Mouse (Mus musculus): Measurements from ENCODE around the gene Shc4. TPM values are rescaled to one million over a fixed set of nuclear protein-coding genes. Genes with fewer than 3 reads are reported as not detected.

Gene Shc4
- 1 to 10 TPM; 4.5 to 5.7 (median 5.4) TPM for total RNA-seq (2022)

GRCm38 (mm10) chr2:125724086-125724430, at the start of gene Shc4:
Gene Shc4, minus strand, starts transcription at chr2:125724148.
- no peak for DNase-seq (ENCODE audit: low spot score in 2 of 2)

DNA sequence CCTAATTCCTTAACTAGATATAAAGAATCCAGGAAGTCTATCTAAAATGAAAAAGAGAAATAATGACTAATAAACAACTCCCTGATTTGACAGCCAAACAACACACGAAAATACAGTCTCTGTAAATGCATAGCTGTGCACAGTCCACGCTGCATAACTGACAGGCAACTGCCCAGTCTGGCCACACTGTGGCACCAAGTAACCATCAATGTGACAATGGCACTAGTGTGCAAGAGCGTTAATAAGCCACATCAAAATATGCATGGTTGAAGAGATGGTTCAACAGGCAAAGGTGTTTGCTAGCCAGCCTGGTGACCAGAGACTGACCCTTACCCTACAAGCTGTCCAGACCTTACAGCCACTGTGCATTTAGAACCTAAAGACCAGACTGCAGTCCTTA, 41.1 kb upstream of the Shc4 start:
- no peak for DNase-seq (ENCODE audit: low spot score in 2 of 2)

- no peak for DNase-seq (ENCODE audit: low spot score in 2 of 2)
Measured at GRCm38 (mm10) chr2:125764531-125764930, 40.6 kb upstream of the Shc4 start.

GRCm38 (mm10) chr2:125749330-125749729, 25.4 kb upstream of the Shc4 start:
- no peak for DNase-seq (ENCODE audit: low spot score in 2 of 2)

DNA sequence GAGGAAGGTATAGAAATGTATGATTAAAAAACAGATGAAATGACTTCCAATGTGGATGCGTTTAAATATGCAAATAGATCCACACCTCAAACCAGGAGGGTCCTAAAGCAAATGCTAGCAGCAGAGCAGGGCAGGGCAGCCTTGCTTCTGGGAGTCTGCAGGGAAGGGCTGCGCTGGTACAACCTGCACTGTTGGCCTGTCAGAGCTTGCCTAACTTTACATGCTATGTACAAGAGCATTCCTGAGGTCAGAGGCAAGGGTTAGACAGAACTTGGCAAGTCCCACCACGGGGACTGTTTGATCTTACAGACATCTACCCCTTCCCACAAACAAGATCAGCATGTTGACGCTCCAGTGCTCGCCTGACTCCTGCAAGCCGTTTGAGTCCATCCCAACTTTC, 15.4 kb upstream of the Shc4 start:
- no peak for DNase-seq (ENCODE audit: low spot score in 2 of 2)

DNA sequence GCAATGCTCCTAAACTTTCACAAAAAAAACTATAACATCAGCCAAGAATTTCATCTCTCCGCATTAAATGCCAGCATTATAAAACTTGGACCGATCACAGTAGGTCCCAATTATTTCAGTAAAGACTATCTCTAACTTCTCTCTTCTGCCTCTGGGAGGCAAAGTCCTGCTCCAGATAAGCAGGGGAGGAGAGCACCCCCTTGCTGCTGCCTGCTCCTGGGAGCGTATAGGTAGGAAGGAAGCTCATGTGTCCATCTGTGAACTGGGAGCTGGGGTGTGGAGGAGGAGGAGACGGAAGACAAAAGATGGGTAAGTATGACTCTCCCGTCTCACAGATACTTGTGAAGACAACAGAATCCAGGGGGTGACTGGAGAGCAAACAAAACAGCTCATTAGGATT, 14.8 kb upstream of the Shc4 start:
- no peak for DNase-seq (ENCODE audit: low spot score in 2 of 2)

GRCm38 (mm10) chr2:125736025-125736343, 12.0 kb upstream of the Shc4 start:
- DNase-seq (ENCODE audit: low spot score in 2 of 2) = no peak

GRCm38 (mm10) chr2:125735333-125736024, 11.5 kb upstream of the Shc4 start:
- no peak for DNase-seq (ENCODE audit: low spot score in 2 of 2)

- DNase-seq (ENCODE audit: low spot score in 2 of 2) = no peak
Measured at GRCm38 (mm10) chr2:125734741-125735140, 10.8 kb upstream of the Shc4 start.

DNA sequence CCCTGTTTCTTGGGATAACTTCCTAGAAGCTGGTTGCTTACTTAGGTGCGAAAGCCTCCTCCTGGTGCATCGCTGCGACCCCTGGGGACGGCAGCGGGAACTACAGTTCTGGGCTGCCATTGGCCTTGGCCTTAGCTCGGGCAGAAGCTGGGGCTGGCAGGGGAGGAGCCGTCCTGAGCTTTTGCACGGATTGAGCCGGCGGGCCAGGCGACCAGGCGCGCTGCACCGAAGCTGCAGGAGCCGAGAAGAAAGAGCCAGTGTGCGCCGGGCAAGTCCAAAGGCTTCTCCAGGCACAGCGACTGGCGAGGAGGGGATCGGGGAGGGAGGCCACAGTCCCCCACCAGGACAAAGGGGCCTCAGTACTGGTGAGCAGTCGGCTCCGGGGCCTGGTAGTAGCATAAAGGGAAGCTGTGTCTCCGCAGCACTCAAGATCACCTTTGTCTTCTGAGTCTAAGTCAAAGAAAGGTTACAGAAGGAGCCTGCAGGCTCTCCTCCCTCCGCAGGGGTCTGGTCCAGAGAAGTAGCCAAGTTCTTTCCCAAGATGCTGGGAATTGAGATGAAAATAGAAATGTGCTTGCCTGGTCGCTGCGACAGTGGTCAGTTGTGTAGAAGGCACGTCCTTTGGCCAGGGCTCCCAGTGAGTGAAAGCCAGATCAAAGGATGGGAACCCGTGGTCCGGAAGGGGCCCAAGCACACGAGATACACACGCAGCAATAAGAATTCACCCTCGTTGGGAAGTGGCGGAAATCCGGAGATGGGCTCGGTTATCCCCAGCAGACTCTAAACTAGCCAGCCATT, 8.0 kb upstream of the Shc4 start:
- DNase-seq (ENCODE audit: low spot score in 2 of 2) = peak; percentile 84 to 96

DNA sequence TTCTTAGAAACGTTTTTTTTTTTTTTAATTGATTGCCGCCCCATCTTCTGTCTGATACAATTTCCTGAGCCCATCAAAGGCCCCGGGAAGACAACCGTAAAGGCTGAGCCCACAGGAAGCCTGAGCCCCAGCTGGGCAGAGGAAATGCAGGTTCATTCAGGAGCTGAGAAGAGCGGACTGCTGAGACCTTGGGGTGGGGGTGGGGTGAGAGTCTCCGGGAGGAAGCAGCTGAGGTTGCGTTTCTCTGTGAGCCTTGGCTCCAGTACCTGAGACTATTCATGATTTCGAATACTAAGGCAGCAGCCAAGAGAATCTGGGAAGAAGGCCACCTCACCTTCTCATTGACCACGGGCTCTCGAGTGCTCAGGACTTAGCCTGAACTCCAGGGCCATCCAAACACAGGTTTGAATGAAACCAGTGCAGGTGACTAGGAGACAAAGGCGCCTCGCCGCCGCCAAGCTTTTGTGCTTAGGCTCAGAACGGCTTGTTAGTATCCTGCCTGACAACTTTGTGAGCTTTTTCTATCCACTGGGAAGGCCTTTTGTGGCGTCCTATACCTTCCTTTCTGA, 682 bp upstream of the Shc4 start:
- DNase-seq (ENCODE audit: low spot score in 2 of 2) = no peak

- DNase-seq (ENCODE audit: low spot score in 2 of 2) = no peak
Measured at GRCm38 (mm10) chr2:125723408-125724085, 401 bp downstream of the Shc4 start.

DNA sequence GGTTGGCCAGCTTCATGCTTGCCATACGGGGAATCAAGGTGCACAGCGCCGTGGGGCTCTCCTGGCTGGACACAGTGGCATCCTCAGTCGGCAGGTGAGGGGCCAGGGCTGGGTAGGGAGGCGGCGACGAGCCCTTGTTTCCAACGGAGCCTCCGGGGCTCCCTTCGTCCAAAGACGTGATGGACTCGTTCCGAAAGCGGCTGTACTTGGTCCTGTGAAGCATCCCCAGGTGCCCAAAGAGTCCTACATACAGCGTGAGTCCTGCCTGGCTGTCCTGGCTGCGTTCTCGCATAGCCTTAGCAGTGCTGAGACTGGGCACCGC, 901 bp downstream of the Shc4 start:
- DNase-seq (ENCODE audit: low spot score in 2 of 2) = no peak

GRCm38 (mm10) chr2:125716599-125716998, 7.3 kb downstream of the Shc4 start:
- DNase-seq (ENCODE audit: low spot score in 2 of 2) = no peak

DNA sequence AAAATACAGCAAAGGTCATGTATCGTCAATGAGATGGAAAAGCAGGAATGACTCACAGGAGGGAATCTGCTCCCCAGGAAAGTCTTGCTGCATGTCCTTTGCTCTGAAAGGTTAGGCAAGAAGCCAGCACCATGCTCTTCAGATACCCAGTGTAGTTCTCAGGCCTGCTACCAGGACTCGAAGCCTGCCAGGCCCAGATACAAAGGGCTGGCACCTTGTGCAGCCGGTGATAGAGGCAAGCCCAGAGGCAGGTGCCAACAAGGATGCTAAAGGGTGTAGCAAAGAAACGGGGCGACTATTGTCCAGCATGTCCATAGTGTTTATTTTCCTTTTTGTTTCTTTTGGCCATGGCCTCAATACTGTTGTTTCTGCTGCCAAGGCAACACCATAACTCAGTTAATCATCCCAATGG, 17.4 kb downstream of the Shc4 start:
- DNase-seq (ENCODE audit: low spot score in 2 of 2) = no peak

- DNase-seq (ENCODE audit: low spot score in 2 of 2) = no peak
Measured at GRCm38 (mm10) chr2:125704907-125705631, 18.9 kb downstream of the Shc4 start.

GRCm38 (mm10) chr2:125702851-125703250, 21.1 kb downstream of the Shc4 start:
- no peak for DNase-seq (ENCODE audit: low spot score in 2 of 2)

GRCm38 (mm10) chr2:125701606-125702005, 22.3 kb downstream of the Shc4 start:
- no peak for DNase-seq (ENCODE audit: low spot score in 2 of 2)

DNA sequence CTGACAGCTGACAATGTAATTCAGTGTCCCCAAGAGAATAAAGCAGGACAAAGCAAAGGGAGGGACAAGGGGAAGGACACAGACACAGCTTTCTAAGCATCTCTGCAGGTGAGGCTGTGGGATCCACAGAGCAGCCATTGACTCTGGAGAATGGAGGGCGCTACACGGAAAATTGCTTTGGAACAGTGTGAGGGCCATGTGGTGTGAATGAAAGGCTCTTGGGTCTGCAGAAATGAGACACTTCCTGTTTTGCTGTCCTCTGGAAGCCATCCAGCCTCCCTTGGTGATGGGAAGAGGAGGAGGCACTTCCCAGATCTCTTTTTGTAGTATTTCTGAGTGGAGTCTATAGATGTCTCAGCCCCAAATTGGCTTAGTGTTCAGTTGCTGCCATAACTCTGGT, 27.7 kb downstream of the Shc4 start:
- no peak for DNase-seq (ENCODE audit: low spot score in 2 of 2)

GRCm38 (mm10) chr2:125694798-125695197, 29.1 kb downstream of the Shc4 start:
- DNase-seq (ENCODE audit: low spot score in 2 of 2) = no peak

DNA sequence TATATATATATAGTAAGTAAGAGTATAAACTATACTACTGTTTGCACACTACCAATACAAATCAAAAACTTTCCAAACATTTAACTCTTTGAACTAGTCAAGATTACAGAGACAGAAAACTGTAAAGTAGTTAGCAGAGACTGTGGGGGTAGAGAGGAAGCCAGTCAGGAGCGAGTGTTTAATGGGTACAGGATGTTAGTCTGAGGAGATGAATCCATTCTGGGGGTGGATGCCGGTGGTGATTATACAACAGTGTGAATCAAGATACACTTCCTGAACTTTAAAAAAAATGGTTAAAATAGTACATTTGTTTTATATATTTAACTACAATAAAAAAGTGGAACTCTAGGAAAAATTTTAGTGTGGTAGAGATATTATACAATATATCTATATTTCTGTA, 31.9 kb downstream of the Shc4 start:
- DNase-seq (ENCODE audit: low spot score in 2 of 2) = peak in 1 of 2 experiments; percentile 37

All from left cerebral cortex, adult 8-10 months (tissue).